Mouse (Mus musculus) left cerebral cortex, adult 9 months (tissue): Measurements from ENCODE around the gene Lrrc74a.

Experiments used
- DNase-seq, 2 experiments: peaks; one replicate each; pipeline ENCODE4 v3.0.0; 2022; ENCODE audit warnings: low spot score in 2 of 2

The Lrrc74a gene

DNA sequence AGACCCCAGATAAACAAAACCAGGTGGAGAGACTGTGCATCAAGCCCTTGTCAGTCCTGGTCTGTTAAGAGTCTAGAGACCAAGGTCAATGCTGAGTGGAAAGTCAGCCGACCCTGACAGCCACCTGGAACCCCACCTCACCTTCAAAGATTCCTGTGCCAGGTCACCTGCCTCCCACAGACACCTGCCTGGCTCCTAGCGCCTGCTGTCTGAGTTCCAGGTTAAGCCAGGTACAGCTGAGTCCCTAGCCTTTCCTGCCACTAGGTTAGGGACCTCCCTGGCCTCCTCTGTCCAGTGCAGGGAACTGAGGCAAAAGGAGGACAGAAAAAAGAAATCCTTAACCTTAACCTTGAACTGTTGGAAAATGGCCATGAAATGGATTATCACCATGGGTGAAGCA is 70.7 kb downstream of the Lrrc74a start:
- DNase-seq: no peak

DNA sequence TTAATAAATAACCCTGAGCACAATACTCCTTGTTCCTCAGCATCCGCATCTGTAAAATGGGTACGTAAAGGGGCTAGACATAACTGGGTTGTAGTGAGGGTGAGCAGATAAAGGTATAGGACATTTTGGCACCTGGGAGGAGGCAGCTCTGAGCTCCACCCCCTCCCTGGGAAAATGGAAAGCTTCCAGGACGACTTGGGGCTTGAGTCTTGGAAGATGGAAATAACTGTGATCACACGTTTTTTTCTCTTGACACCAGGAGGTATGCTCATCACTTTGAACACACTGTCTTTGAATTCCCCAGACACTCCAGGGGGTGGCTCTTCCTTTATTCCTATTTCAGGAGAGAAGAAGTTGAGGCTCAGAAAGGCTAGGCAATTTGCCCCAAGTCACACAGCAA is 71.1 kb downstream of the Lrrc74a start:
- no peak for DNase-seq

GRCm38 (mm10) chr12:86806031-86806922 is 72.1 kb downstream of the Lrrc74a start:
- peak in 1 of 2 experiments; percentile 76 for DNase-seq

- peak; percentile 89 to 92 for DNase-seq
These were observed 73.0 kb downstream of the Lrrc74a start for GRCm38 (mm10) chr12:86806923-86807794.

- DNase-seq: no peak
These were observed 73.6 kb downstream of the Lrrc74a start for GRCm38 (mm10) chr12:86807795-86808128.

GRCm38 (mm10) chr12:86808856-86809255 is 74.7 kb downstream of the Lrrc74a start:
- DNase-seq: no peak

DNA sequence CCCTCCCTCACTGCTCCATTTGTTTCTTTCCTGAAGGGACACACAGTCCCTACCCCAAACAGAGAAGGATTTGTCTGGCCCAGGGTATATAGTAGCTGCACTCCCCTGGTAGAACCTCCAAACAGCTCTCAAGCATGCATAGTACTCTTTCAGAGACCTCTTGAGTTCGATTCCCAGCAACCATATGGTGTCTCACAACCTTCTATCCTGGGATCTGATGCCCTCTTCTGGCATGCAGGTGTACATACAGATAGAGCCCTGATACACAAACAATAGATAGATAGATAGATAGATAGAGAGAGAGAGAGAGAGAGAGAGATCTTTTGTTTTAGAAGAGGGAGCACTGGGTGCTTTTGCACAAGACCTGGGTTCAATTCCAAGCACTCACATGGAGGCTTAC is 75.9 kb downstream of the Lrrc74a start:
- no peak for DNase-seq

GRCm38 (mm10) chr12:86810725-86811444 is 76.7 kb downstream of the Lrrc74a start:
- peak in 1 of 2 experiments; percentile 57 for DNase-seq

GRCm38 (mm10) chr12:86812782-86813181 is 78.6 kb downstream of the Lrrc74a start:
- peak in 1 of 2 experiments; percentile 73 for DNase-seq
